Mouse (Mus musculus) bone marrow macrophage, adult 2 months (primary cell): ENCODE data around the gene Ddc. TPM values are rescaled to one million over a fixed set of nuclear protein-coding genes. Genes with fewer than 3 reads are reported as not detected.

Source experiments
- H3K27ac ChIP-seq: 2 replicates; pipeline ENCODE4 v1.5.1; 2012; ENCODE audit warnings: low read depth, low read length; ENCODE audit not compliant: insufficient read depth
- H3K4me1 ChIP-seq: 2 replicates; pipeline ENCODE4 v1.6.1; 2012; ENCODE audit warnings: low read length; ENCODE audit not compliant: control insufficient read depth, insufficient read depth
- H3K4me3 ChIP-seq: 2 replicates; pipeline ENCODE4 v1.5.1; 2012; ENCODE audit warnings: mild to moderate bottlenecking, low read length, moderate library complexity; ENCODE audit not compliant: insufficient read depth
- CTCF ChIP-seq: IDR thresholded peaks from 2 replicates; pipeline ENCODE4 v1.5.1; 2012; ENCODE audit warnings: low read depth, mild to moderate bottlenecking, low read length, moderate library complexity
- POLR2A ChIP-seq: IDR thresholded peaks from 2 replicates; pipeline ENCODE4 v1.6.1; 2012; ENCODE audit warnings: mild to moderate bottlenecking, low read depth, low read length, borderline replicate concordance
- polyA plus RNA-seq: library from polyadenylated mRNA; stranded (reverse); fragments of >200 nt; gene quantifications from 2 replicates; pipeline ENCODE4 v1.2.4, GENCODE M21; 2012; ENCODE audit not compliant: missing spikeins, insufficient read depth, insufficient read length

Ddc gene
- polyA plus RNA-seq, 1 experiment, result not detected

DNA sequence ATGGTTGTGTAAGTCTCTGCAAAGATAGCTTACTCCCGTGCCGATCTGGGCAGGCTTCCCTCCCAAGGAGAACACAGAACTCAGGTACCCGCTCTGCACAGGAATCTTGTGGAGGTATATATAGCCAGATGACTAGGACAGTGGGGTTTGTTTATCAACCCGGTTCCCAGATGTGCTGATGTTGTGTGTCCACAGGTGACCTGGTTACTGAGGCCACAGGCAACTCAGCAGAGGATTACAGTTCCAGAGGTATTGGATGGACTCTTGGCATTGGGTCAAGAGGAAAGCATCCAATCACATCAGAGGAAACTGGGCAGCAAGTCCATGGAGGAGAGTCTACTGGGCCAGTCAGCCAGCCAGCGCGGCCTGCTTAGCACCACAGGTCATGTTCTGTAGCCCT is 79.1 kb downstream of the Ddc start:
- TF ChIP-seq CTCF (no peak), POLR2A (no peak)
- Histone ChIP-seq H3K27ac (peak overlapping the region; percentile 30), H3K4me3 (no peak overlapping the region), H3K4me1 (peaks cover 16% of the 10 kb centered on the region)

DNA sequence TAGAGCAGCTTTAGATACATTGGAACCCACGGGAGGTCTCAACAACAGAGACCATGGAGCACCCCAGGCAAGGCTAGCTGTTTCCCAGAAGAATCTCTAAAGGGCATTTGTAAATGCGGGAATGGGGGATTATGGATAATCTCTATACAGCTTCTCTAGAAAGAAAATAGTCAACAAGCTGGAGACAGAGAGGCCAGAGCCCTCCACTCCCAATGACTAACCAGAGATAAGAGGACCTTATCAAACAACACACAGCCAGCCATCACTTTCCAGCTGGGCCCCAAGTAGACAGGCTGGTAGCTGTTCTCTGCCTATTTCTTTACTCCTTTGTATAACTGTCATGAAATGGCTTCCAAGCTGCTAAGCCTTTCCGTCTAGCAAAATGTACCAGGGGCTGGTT is 82.2 kb downstream of the Ddc start:
- TF ChIP-seq CTCF (no peak), POLR2A (no peak)
- H3K4me3 ChIP-seq, result no peak overlapping the region
- H3K27ac ChIP-seq, result no peak overlapping the region
- H3K4me1 ChIP-seq, result peaks cover 12% of the 10 kb centered on the region

DNA sequence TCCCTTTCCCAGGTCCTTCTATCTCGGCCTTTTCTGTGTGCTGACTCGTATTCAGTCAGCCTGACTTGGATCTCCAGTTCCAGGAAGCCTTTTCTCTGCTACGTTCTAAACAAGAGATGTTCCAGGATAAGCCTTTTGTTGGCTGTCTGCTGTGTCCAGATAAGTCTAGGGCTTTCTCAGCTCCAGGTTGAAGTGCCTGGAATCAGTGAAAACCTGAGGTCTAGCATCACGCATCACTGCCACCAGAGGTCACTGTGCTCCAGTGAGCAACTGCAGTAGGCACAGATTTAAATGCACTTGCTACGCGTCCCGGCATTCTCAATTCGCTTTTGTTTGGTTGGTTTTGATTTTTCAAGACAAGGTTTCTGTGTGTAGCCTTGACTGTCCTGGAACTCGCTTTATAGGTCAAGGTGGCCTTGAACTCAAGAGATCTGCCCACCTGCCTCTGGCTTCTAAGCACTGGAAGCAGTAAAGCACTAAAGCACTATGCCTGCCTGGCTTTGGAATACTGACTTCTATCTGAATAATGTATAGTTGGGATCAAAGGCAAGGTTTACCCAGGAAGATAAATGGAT is 86.0 kb downstream of the Ddc start:
- H3K4me1 ChIP-seq, result peaks cover 5% of the 10 kb centered on the region
- H3K27ac ChIP-seq, result no peak overlapping the region
- peak; percentile 93 for TF ChIP-seq CTCF
- no peak for TF ChIP-seq POLR2A
- peak overlapping the region; percentile 42 for H3K4me3 ChIP-seq

DNA sequence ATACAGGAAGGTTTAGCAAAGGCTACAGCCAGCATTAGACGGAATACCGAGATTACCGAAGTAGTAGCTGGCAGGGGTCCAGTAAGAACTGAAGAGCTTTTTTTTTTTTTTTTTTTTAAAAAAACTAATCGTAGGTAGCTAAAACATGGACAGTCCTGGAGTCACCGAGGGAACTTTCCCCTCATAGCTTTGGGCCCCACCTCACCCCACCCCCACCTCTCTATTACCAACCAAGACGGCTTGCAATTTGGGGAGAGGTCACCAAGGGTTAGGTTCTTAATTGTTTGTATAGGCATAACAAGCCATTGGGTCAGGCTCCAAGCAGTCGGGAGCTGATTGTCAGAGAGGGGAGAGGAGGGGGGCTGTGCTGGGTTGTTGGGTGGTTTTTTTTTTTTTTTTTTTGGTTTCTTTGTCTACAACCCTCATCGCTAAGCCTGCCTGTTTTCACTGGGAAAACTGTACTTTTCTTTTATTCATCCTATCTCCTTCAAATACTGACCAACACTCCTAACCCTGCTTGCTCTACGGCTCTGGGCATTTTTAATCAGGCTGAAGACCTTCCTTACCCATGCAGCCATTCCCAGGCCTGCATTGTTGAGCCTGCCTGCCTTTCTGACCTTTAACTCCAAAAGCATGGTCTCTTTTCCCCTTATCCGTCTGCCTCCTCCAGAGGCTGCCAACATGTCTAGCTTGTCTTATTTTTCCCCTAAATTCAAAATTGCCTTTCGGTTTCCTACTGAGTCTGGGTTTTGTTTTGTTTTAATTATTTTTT is 88.4 kb downstream of the Ddc start:
- peaks cover 10% of the 10 kb centered on the region for H3K4me1 ChIP-seq
- H3K27ac ChIP-seq, result peak overlapping the region; percentile 77
- TF ChIP-seq CTCF, result no peak
- no peak for TF ChIP-seq POLR2A
- peak overlapping the region; percentile 71 for H3K4me3 ChIP-seq

DNA sequence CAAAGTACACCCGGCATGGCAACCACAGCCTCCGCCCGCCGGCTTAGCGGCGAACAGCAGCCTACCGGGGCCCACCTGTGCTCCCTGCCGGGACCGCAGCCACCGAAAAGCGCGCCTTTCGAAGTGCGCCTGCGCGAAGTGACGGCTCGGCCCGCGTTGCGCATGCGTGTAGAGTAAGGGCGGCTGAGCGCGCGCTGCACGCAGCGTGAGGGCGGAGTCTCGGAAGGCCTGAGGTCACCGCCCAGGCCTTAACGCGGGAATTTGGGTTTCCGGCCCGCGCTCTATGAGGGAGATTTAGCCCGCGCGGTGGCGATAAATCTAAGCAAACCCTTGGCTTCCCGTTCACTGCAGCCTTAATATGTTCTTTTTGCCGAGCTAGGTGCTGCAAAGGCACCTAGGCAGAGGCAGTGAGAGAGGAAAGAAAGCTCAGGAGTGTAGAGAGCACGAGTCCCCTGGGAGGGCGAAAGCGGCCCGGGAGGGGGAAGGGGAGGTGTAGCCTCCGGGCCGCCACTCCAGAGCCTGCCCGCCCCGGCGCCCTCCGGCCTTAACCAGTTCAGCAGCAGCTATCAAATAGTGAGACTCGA is 89.0 kb downstream of the Ddc start, which contains the start of gene Fignl1:
Gene Fignl1, minus strand, starts transcription at position 143 of the 584 bp plus-strand sequence.
- peak within 1 kb of the TSS; percentile 71 for H3K4me3 ChIP-seq
- peak within 1 kb of the TSS; percentile 77 for H3K27ac ChIP-seq
- H3K4me1 ChIP-seq, result peaks cover 10% of the 10 kb centered on the region
- TF ChIP-seq POLR2A (no peak), CTCF (no peak)

DNA sequence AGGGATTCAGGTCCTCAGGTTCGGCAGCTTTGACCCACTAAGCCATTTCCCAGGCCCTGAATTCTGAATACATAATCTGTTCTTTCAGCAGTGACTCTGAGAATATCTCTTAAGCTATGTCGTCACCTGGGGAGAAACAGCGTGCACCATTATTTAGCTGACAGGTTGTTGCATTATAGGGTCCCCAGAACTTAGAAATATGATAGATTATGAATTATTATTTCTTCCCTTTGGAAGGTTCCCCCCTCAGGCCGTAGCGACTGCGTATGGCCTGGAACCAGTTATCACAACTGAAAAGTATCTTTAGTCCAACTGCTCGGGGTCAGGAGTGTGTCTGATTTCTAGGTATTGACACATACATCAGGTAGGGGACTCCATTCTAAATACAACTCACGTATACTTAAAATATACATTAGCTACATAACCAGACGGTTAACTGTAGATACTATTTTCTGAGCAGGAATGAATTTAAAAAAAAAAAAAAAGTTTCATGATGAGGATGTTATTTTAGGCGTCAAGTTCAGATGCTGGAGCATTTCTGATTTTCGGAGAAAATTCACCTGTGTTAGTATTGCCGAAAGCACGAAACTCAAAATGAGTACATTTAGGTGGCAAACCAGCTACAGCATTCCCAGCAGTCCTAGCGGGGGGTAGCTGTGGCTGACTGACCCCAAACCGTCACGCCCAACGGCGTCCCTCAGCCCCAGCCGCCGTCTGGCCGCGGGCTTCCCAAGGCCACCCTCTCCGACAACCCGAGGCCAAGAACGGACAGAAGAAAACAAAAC is 89.7 kb downstream of the Ddc start:
- peaks cover 10% of the 10 kb centered on the region for H3K4me1 ChIP-seq
- peak overlapping the region; percentile 71 for H3K4me3 ChIP-seq
- H3K27ac ChIP-seq, result peak overlapping the region; percentile 26; the same call in 1 of the 2 replicates
- TF ChIP-seq POLR2A, result no peak
- TF ChIP-seq CTCF, result no peak

DNA sequence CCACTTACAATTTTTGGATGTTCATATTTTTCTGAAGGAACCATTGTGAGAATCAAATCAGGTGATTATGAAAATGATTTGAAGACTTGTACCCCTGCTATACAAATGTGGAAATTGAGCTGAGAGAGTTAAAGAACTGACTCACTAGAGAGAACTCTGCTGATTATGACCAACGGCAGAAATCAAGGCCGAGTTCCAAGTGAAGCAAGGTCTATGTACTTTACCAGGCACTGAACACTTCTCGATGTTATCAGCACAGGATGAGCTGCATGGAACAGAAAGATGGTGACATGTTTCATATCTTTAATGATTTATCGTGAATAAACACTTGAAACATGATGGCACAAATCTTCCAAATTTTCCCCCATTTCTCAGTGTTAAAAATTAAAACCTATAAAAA is 92.0 kb downstream of the Ddc start:
- Histone ChIP-seq H3K4me1 (peaks cover 10% of the 10 kb centered on the region), H3K4me3 (no peak overlapping the region), H3K27ac (no peak overlapping the region)
- no peak for TF ChIP-seq CTCF
- TF ChIP-seq POLR2A, result no peak

DNA sequence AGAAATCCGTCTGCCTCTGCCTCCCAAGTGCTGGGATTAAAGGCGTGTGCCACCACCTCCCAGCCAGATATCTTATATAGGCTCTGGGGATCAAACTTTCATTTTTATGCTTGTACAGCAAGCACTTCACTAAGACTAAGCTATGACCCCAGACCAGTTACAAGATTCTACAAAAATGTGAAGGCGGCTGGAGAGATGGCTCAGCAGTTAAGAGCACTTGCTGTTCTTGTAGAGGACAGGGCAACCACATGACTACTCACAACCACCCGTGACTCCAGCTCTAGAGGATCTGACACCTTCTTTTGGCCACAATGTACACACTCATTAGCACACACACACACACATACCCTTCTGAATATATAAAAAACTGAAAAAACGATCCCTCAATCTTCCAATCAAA is 93.5 kb downstream of the Ddc start:
- peaks cover 8% of the 10 kb centered on the region for H3K4me1 ChIP-seq
- TF ChIP-seq POLR2A (no peak), CTCF (no peak)
- no peak overlapping the region for H3K4me3 ChIP-seq
- no peak overlapping the region for H3K27ac ChIP-seq

DNA sequence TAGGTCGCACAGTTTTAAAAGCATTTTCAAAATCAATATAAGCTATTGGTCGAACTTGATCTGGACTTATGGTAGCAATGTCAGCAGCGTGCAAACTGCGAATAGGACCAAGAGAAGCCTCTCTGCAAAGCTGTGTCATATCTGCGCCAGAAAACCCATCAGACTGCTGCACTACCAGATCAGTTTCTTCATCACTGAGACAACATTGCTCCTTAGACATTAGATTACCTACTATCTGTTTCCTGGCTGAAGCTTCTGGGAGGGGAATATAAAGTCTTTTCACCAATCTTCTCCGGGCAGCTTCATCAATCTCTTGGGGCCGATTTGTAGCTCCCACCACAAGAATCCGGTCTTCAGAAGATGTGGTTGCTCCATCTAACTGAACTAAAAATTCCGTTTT is 96.9 kb downstream of the Ddc start:
- Histone ChIP-seq H3K4me1 (peaks cover 5% of the 10 kb centered on the region), H3K4me3 (no peak overlapping the region), H3K27ac (no peak overlapping the region)
- TF ChIP-seq CTCF, result no peak
- no peak for TF ChIP-seq POLR2A
